Mouse (Mus musculus): Measurements from ENCODE around the gene Slc24a5. TPM values are rescaled to one million over a fixed set of nuclear protein-coding genes. Genes with fewer than 3 reads are reported as not detected.
"Not testable (repeated sequence)": the region's sequence is repeated elsewhere in the genome, so short reads cannot be mapped to it uniquely, and the experiment has no call there.

The Slc24a5 gene
- total RNA-seq, 1 experiment from 2014 or later: 3.0 TPM

DNA sequence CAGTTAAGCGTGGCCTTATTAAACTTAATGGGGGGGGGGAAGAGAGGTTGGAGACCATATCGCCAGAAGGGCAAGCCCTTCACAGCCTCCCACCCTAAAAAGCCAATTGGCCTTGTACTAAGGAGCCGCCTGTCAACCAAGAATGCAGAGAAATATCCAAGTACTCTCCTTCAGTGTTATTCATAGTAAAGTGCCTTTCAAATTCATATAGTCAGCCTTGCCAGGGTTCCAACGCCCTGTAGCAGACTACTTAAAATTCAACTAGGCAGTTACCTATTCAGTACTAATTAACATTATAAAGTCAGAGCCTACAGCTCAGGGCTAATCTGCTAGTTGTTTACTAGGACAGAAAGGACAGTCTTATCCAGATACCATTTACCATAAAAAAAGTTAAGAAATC lies 38.6 kb downstream of the Slc24a5 start:
- ATAC-seq (replicated peaks; ENCODE audit: low read depth, poor library complexity, severe bottlenecking): not testable (repeated sequence)

DNA sequence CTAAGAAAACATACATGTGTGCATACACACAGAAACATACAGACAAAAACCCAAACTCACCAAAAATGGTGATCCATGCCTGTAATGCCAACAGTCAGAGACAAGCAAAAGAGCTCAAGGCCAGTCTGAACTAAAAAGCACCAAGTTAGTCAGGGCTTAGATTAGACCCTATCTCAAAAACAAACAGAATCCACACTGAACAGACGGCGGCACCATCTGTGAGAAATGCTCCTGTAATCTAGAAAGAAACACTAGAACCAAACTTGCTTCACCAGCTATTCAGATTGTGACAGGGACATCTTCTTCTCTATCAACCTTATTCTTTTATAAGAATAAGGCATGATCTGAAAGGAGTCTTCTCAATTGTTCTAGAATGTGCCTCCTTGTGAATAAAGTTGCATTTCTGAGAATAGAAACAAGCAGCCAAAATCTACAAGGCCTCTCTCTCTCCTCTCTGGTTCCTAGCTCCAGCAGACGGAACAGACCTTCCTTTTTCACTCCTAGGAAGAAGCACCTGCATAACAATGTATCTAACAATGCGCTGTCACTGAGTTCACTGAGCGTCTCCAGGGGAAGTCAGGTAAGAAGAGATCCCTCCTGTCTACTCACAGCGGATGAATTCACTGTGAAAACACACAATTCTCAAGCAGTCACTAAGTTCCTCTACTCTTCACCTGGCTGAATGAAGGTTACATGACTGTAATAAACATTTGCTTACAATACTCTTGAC lies 51.6 kb downstream of the Slc24a5 start:
- no peak for ATAC-seq (replicated peaks; ENCODE audit: low read depth, poor library complexity, severe bottlenecking)

DNA sequence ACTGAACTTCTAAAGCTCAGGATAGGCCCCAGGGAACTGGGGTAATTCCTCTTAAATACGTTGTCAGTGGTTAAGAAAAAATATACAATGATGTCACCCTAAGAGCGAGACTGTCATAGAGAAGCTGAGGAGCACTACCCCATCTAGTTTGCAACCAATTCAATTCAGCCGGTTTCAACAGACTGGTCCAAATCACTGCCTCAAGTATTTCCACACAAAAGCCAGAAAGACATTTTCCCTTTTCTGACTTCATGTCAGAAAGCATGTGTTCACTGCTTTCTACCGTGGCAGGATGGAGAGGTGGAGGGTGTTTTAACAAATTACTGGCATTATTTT lies 54.3 kb downstream of the Slc24a5 start:
- 0 out of 2 replicates have a peak, but pooled peaks have one; percentile 8 for ATAC-seq (replicated peaks; ENCODE audit: low read depth, poor library complexity, severe bottlenecking)

DNA sequence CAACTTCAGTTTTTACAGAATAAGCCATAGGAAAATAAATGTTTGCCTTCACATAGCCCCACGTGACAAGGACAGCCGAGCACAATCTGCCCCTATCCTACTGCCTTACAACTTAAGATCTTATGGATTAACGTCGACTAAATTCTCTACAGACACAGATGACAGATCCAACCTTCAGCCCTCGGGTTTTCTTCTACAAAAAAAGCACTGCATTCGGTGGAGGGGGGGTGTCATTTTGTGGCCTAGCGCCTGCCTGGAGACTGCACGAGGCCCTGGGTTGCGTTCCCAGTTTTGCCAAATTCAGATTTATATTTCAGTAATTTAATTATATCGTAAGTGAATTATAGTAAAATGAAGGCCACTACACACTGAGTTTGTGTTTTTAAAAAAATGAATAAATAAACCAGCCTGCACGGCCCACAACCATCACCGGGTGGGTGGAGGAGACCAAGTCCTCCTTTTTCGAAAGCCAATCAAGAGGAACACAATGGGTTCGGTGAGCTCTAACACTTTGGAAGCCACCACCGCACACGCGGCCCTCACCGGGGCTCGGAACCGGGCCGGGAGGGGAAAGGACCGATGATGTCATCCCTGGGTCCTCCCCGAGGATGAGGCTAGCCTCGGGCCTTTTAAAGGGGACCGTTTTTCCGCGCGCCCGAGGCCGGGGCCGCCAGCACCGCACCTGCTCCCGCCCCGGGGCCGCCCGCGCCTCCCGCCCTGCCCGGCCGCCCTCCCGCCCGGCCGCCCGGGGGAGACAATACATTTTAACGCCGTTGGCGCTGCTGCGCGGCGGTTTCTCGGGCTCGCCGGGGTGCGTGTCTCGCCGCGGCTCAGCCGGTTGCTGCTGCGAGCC lies 54.9 kb downstream of the Slc24a5 start:
- ATAC-seq (replicated peaks; ENCODE audit: low read depth, poor library complexity, severe bottlenecking): peak; percentile 46

DNA sequence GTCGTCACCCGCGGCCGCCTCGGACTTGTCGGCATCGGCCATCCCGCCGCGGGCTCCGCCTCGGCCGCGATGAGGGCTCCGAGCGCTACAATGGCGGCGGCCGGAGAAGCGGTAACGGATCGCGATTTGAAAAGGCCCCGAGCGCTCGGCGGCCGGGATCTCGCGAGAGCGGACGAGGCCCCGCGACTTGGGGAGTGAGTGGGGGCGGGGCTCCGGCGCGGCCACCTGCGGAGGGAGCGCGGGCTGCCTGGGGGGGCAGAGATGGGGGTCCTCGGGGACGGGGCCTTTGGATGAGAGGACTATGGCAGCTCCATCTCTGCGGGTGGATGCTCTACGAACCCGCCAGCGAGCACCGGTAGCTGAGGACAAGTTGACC lies 55.5 kb downstream of the Slc24a5 start, which contains the start of gene Myef2:
Myef2 (minus strand) TSS at position 185 of the 376 bp plus-strand sequence.
- ATAC-seq (replicated peaks; ENCODE audit: low read depth, poor library complexity, severe bottlenecking): peak; percentile 80

DNA sequence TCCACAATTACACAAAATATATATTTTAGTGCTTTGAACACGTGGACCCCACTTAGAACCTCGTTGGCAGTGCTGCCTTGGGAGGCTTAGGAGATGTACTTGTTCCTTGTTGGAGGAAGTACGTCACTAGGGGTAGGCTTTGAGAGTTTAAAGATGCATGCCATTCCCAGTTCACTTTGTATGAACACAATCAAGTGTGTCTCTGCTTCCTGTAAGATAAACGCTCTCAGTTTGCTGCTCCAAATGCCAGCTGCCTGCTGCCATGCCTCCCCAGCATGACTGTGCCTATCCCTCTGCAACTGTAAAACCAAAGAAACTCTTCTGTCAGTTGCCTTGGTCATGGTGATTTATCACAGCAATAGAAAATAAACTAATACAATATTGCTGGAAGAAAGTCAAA lies 57.9 kb downstream of the Slc24a5 start:
- ATAC-seq (replicated peaks; ENCODE audit: low read depth, poor library complexity, severe bottlenecking): peak; percentile 20; the same call in 1 of the 2 replicates

DNA sequence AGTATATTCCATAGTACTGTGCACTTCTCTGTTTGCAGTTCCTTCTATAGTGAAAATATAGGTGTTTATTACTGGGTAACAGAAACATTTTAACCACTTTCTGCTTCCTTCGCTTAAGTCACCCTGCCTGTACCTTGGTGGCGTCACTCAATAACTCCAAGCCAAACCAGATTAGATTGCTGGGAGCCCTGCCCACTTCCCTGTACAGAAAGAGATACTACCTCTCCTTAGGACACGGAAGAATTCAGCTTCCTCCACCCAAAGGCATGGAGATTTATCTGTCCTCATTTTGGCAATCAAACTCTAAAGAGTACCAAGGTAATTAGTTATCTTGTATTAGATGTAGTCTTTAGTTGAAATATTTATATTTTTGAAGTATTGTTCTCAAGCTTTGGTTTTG lies 58.9 kb downstream of the Slc24a5 start:
- ATAC-seq (replicated peaks; ENCODE audit: low read depth, poor library complexity, severe bottlenecking): no peak

DNA sequence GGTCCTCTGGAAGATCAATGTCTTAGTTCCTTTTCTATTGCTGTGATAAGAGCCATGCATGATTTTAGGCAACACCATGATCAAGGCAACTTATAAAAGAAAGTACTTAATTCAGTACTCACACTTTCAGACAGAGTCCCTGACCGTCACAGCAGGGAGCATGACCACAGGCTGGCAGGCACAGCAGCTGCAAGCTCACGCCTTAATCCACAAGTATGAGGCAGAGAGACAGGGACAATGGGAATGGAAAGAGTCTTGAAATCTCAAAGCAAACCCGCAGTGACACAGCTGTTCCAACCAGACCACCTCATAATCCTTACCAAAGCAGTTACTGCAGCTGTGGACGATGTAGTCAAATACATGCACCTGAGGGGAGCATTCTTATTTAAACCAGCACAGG lies 66.2 kb downstream of the Slc24a5 start:
- ATAC-seq (replicated peaks; ENCODE audit: low read depth, poor library complexity, severe bottlenecking): no peak

DNA sequence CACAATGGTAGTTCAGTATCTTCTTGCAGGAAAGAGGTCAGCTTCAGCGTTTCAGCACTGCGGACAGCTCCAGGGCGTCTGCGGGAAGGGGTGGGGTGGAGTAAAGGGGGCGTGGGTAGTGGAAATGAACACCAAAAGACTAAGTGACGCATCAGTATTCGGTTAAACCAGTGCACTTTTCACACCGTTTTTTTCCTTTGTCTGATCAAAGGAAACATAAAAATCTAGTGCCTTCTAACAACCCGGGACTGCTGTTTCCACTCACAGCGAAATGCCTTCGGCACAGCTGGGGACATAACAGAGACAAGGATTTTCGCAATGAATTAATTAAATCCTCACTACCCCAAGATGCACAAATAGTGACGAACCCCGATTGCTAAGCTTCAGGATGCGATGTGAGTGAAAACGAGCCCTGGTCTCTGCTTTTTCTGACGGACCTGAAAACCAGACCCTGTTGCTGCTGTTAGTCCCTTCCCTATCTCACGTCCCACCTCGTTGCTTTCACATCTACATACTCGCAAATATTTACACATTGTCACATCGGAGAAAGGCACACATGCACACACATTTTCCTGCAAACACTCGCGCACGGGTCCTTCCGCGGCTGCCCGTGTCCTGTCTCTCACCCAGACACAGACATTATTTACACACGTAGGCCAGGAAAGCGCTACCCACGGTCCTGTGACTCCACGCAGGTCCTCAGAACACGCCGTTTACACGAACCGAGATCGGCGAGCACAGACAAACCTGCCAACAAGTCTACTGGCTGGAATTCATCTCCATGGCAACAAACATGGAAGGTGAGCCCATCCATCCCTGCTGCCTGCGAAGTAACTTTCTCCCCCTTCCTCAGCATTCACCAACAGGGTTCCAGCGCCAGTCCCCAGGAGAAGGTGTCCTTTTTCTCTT lies 68.2 kb downstream of the Slc24a5 start, which contains the start of gene Ctxn2:
Ctxn2 (plus strand) TSS at position 790 of the 909 bp plus-strand sequence.
- ATAC-seq (replicated peaks; ENCODE audit: low read depth, poor library complexity, severe bottlenecking): peak; percentile 100

DNA sequence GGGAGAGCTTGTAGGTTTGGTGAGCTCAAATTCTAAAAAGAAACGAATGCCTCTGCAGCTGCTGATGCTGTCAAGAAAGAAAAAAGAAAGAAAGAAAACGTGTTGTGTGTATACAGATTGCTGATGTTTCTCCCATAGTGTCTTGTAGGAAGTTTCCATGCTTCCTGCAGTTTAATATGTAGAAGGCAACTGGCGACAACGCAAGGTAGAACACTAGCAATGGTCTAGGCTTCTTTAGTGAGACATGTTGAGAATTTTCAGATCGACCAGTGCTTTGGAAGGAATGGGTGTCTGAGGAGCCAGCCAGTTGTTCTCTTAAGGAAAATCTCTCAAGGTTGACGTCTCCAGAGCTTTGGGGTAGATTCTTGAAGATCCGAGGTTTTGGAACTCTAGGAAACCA lies 68.9 kb downstream of the Slc24a5 start:
- ATAC-seq (replicated peaks; ENCODE audit: low read depth, poor library complexity, severe bottlenecking): no peak

Other genes starting within 250 kb of the Slc24a5 start
- gene Myef2, start 55.5 kb downstream of the Slc24a5 start, total RNA-seq (2017): 65.5 and 70.2 TPM in 2 replicates
- not detected in 2 replicates for gene Ctxn2, start 68.6 kb downstream of the Slc24a5 start, total RNA-seq (2017)
- under 0.01 TPM in 1 of 2 replicates, not detected in the other for gene Slc12a1, start 84.4 kb downstream of the Slc24a5 start, total RNA-seq (2017)
- 246 and 263 TPM in 2 replicates for gene Dut, start 179.1 kb downstream of the Slc24a5 start, total RNA-seq (2017)